Mouse (Mus musculus): Measurements from ENCODE around the gene Nudt8. TPM values are rescaled to one million over a fixed set of nuclear protein-coding genes. Genes with fewer than 3 reads are reported as not detected.

Nudt8 gene
- total and polyA plus RNA-seq, 2 experiments from 2014 or later = 25.9 to 29.1 TPM

GRCm38 (mm10) chr19:3999121-3999730 is 1.2 kb upstream of the Nudt8 start:
- Histone ChIP-seq H3K9ac (replicated peaks; ENCODE audit: low read length) (0 out of 2 replicates have a peak overlapping the region, but pooled peaks have one; percentile 66), H3K4me3 (ENCODE audit: low read length) (no peak overlapping the region)
- no peak for TF ChIP-seq CTCF (IDR thresholded peaks at IDR 0.05; ENCODE audit: low read depth)

DNA sequence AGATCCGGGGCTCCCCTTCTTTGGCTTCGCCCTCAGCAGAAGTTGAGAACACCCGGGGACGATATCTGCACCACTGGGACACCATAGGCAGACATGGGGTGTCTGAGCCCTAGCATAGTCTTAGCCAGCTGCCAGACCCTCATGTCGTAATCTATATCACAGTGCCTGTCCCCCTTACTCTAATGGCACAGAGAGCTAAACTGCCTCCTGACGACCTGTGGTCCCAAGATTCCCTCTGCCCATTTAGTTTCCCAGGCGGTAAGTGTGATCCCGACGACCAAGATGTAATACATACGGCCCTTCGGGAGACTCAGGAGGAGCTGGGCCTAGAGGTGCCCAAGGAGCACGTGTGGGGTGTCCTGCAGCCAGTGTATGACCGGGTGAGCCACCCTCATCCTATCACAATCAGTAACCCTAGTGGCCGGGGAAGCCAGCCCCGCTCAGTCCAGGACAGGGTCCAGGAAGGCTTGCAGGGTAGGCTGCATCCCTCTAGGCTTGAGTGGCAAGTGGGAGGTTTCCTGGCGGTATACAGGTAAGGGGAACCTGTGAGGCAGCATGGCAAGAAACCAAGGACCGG is 657 bp downstream of the Nudt8 start:
- Histone ChIP-seq H3K4me1 (ENCODE audit: insufficient read depth, low read length) (peaks cover 12% of the 10 kb centered on the region; the same call in 1 of the 2 replicates), H3K9me3 (ENCODE audit: low read length) (no peaks in the 10 kb centered on the region), H3K4me3 (ENCODE audit: low read length) (peak overlapping the region; percentile 52), H3K4me2 (ENCODE audit: low read depth, low read length) (peak overlapping the region; percentile 67), H3K27ac (peak overlapping the region; percentile 85), H3K9ac (replicated peaks; ENCODE audit: low read length) (peak overlapping the region; percentile 66), H3K27me3 (ENCODE audit: insufficient read depth, low read length) (no peaks in the 10 kb centered on the region), H3K36me3 (ENCODE audit: insufficient read depth, low read length) (peaks cover 3% of the 10 kb centered on the region; the same call in 1 of the 2 replicates)
- TF ChIP-seq CTCF (IDR thresholded peaks at IDR 0.05; ENCODE audit: low read depth) = peak; percentile 11; the same call in 1 of the 2 replicates
- ATAC-seq = no peak; the same call in 1 of the 2 replicates
- 17% methylated on average over 17 of the region's 17 CpGs for WGBS
- DNase-seq (ENCODE audit: low spot score) = no peak

More at GRCm38 (mm10) chr19:3999121-3999730, 1.2 kb upstream of the Nudt8 start:
- H3K36me3 ChIP-seq (ENCODE audit: insufficient read depth, low read length) = no peaks in the 10 kb centered on the region
- ATAC-seq = no peak
- WGBS = 81% methylated on average over 9 of the region's 9 CpGs
- peak overlapping the region; percentile 67 for H3K4me2 ChIP-seq (ENCODE audit: low read depth, low read length)
- H3K27ac ChIP-seq = no peak overlapping the region
- peaks cover 12% of the 10 kb centered on the region; the same call in 1 of the 2 replicates for H3K4me1 ChIP-seq (ENCODE audit: insufficient read depth, low read length)
- no peak for DNase-seq (ENCODE audit: low spot score)
- H3K27me3 ChIP-seq (ENCODE audit: insufficient read depth, low read length) = no peaks in the 10 kb centered on the region
- H3K9me3 ChIP-seq (ENCODE audit: low read length) = no peaks in the 10 kb centered on the region

DNA sequence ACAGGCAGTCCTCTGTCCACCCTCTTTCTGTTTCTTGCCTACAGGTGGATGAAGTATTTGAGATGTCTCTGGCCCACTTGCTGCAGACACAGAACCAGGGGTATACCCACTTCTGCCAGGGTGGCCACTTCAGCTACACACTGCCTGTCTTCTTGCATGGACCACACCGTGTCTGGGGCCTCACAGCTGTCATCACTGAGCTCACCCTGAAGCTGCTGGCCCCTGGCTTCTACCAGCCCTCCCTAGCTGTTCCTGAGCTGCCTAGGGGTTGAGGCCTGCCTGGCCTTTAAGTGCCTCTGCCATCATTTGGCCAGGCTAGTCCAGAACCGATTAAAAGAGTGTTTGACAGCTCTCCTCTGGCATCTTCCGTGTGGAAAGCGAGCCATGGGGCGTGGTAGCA is 1.4 kb downstream of the Nudt8 start:
- TF ChIP-seq CTCF (IDR thresholded peaks at IDR 0.05; ENCODE audit: low read depth) = no peak
- Histone ChIP-seq H3K27ac (no peak overlapping the region), H3K4me1 (ENCODE audit: insufficient read depth, low read length) (peaks cover 12% of the 10 kb centered on the region; the same call in 1 of the 2 replicates), H3K4me2 (ENCODE audit: low read depth, low read length) (no peak overlapping the region), H3K27me3 (ENCODE audit: insufficient read depth, low read length) (no peaks in the 10 kb centered on the region), H3K4me3 (ENCODE audit: low read length) (no peak overlapping the region), H3K9ac (replicated peaks; ENCODE audit: low read length) (no peak overlapping the region), H3K36me3 (ENCODE audit: insufficient read depth, low read length) (peaks cover 10% of the 10 kb centered on the region; the same call in 1 of the 2 replicates), H3K9me3 (ENCODE audit: low read length) (no peaks in the 10 kb centered on the region)
- 88% methylated on average over 5 of the region's 5 CpGs for WGBS
- DNase-seq (ENCODE audit: low spot score) (no peak), ATAC-seq (no peak)

- Histone ChIP-seq H3K4me2 (ENCODE audit: low read depth, low read length) (no peak within 1 kb of the TSS), H3K9ac (replicated peaks; ENCODE audit: low read length) (no peak within 1 kb of the TSS), H3K4me3 (ENCODE audit: low read length) (no peak within 1 kb of the TSS), H3K4me1 (ENCODE audit: insufficient read depth, low read length) (peaks cover 12% of the 10 kb centered on the region; the same call in 1 of the 2 replicates), H3K27ac (no peak within 1 kb of the TSS), H3K9me3 (ENCODE audit: low read length) (no peaks in the 10 kb centered on the region), H3K27me3 (ENCODE audit: insufficient read depth, low read length) (no peaks in the 10 kb centered on the region), H3K36me3 (ENCODE audit: insufficient read depth, low read length) (peaks cover 24% of the 10 kb centered on the region; the same call in 1 of the 2 replicates)
- no peak for DNase-seq (ENCODE audit: low spot score)
- no peak for ATAC-seq
- no peak for TF ChIP-seq CTCF (IDR thresholded peaks at IDR 0.05; ENCODE audit: low read depth)
- 91% methylated on average over 1 of the region's 1 CpGs for WGBS
Observed at GRCm38 (mm10) chr19:4003112-4003511, 2.7 kb downstream of the Nudt8 start, which contains the start of gene Doc2g. TSS of gene Doc2g (plus strand) at chr19:4003313.

DNA sequence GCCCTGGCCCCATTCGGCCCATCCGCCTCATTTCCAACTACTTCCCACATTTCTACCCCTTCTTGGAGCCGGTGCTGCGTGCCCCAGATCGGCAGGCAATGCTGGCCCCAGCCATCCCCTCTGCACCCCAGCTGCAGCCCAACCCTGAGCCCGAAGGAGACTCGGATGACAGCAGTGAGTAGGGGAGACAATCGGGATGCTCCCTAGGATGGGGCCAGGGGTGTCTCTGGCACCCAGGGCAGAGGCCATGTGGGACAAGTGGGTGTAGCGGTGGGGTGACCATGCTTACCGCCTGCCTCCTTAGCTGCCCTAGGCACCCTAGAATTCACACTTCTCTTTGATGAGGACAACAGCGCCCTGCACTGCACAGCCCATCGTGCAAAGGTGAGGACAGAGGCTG is 3.3 kb downstream of the Nudt8 start:
- H3K4me1 ChIP-seq (ENCODE audit: insufficient read depth, low read length) = peaks cover 12% of the 10 kb centered on the region; the same call in 1 of the 2 replicates
- no peak for ATAC-seq
- peaks cover 29% of the 10 kb centered on the region for H3K36me3 ChIP-seq (ENCODE audit: insufficient read depth, low read length)
- no peak overlapping the region for H3K4me2 ChIP-seq (ENCODE audit: low read depth, low read length)
- no peak for DNase-seq (ENCODE audit: low spot score)
- no peak overlapping the region for H3K4me3 ChIP-seq (ENCODE audit: low read length)
- H3K9ac ChIP-seq (replicated peaks; ENCODE audit: low read length) = no peak overlapping the region
- no peaks in the 10 kb centered on the region for H3K27me3 ChIP-seq (ENCODE audit: insufficient read depth, low read length)
- H3K9me3 ChIP-seq (ENCODE audit: low read length) = no peaks in the 10 kb centered on the region
- H3K27ac ChIP-seq = no peak overlapping the region
- WGBS = 81% methylated on average over 12 of the region's 12 CpGs
- no peak for TF ChIP-seq CTCF (IDR thresholded peaks at IDR 0.05; ENCODE audit: low read depth)

GRCm38 (mm10) chr19:4004331-4004730 is 4.0 kb downstream of the Nudt8 start:
- Histone ChIP-seq H3K27me3 (ENCODE audit: insufficient read depth, low read length) (no peaks in the 10 kb centered on the region), H3K27ac (no peak overlapping the region), H3K9ac (replicated peaks; ENCODE audit: low read length) (no peak overlapping the region), H3K4me2 (ENCODE audit: low read depth, low read length) (no peak overlapping the region), H3K9me3 (ENCODE audit: low read length) (no peaks in the 10 kb centered on the region), H3K4me1 (ENCODE audit: insufficient read depth, low read length) (peaks cover 12% of the 10 kb centered on the region; the same call in 1 of the 2 replicates), H3K4me3 (ENCODE audit: low read length) (no peak overlapping the region), H3K36me3 (ENCODE audit: insufficient read depth, low read length) (peaks cover 36% of the 10 kb centered on the region)
- no peak for TF ChIP-seq CTCF (IDR thresholded peaks at IDR 0.05; ENCODE audit: low read depth)
- ATAC-seq (no peak), DNase-seq (ENCODE audit: low spot score) (no peak)
- WGBS = 82% methylated on average over 15 of the region's 15 CpGs
